Mouse (Mus musculus): ENCODE data around the gene Ear1. TPM values are rescaled to one million over a fixed set of nuclear protein-coding genes. Genes with fewer than 3 reads are reported as not detected.
"Not testable (repeated sequence)": the region's sequence is repeated elsewhere in the genome, so short reads cannot be mapped to it uniquely, and the experiment has no call there.

Gene Ear1
- polyA plus RNA-seq, 1 experiment from 2014 or later: 12.5 TPM

- peak; percentile 53 for TF ChIP-seq CTCF (IDR thresholded peaks at IDR 0.05)
- H3K9ac ChIP-seq (replicated peaks; ENCODE audit: low read depth); H3K9me3 ChIP-seq (ENCODE audit: low read length); ATAC-seq; H3K27ac ChIP-seq (ENCODE audit: low read length); DNase-seq (ENCODE audit: low spot score); H3K27me3 ChIP-seq (replicated peaks; ENCODE audit: insufficient read depth, low read length); H3K36me3 ChIP-seq (ENCODE audit: insufficient read depth, low read length); H3K4me3 ChIP-seq (ENCODE audit: low read depth, low read length); H3K4me1 ChIP-seq (ENCODE audit: insufficient read depth, low read depth, low read length); H3K4me2 ChIP-seq (replicated peaks; ENCODE audit: low read depth, low read length): not testable (repeated sequence)
- 65% methylated on average over 8 of the region's 9 CpGs for WGBS
Observed at GRCm38 (mm10) chr14:43812458-43812857, 62.9 kb downstream of the Ear1 start.

GRCm38 (mm10) chr14:43808142-43808541 lies 67.2 kb downstream of the Ear1 start:
- H3K27me3 ChIP-seq (replicated peaks; ENCODE audit: insufficient read depth, low read length); H3K9ac ChIP-seq (replicated peaks; ENCODE audit: low read depth); H3K36me3 ChIP-seq (ENCODE audit: insufficient read depth, low read length); H3K4me1 ChIP-seq (ENCODE audit: insufficient read depth, low read depth, low read length); H3K4me2 ChIP-seq (replicated peaks; ENCODE audit: low read depth, low read length); H3K27ac ChIP-seq (ENCODE audit: low read length); ATAC-seq; H3K4me3 ChIP-seq (ENCODE audit: low read depth, low read length); H3K9me3 ChIP-seq (ENCODE audit: low read length); DNase-seq (ENCODE audit: low spot score): not testable (repeated sequence)
- WGBS: 74% methylated on average over 3 of the region's 4 CpGs

- not testable (repeated sequence) for DNase-seq (ENCODE audit: low spot score); ATAC-seq; H3K36me3 ChIP-seq (ENCODE audit: insufficient read depth, low read length); H3K4me3 ChIP-seq (ENCODE audit: low read depth, low read length); H3K9me3 ChIP-seq (ENCODE audit: low read length); H3K4me2 ChIP-seq (replicated peaks; ENCODE audit: low read depth, low read length); H3K4me1 ChIP-seq (ENCODE audit: insufficient read depth, low read depth, low read length); H3K9ac ChIP-seq (replicated peaks; ENCODE audit: low read depth); H3K27me3 ChIP-seq (replicated peaks; ENCODE audit: insufficient read depth, low read length); H3K27ac ChIP-seq (ENCODE audit: low read length)
- WGBS: 15% methylated on average over 7 of the region's 7 CpGs
- peak; percentile 38 for TF ChIP-seq CTCF (IDR thresholded peaks at IDR 0.05)
Observed at GRCm38 (mm10) chr14:43804435-43804834, 70.9 kb downstream of the Ear1 start.

- not testable (repeated sequence) for H3K27ac ChIP-seq (ENCODE audit: low read length); ATAC-seq; DNase-seq (ENCODE audit: low spot score); H3K27me3 ChIP-seq (replicated peaks; ENCODE audit: insufficient read depth, low read length); H3K36me3 ChIP-seq (ENCODE audit: insufficient read depth, low read length); H3K4me1 ChIP-seq (ENCODE audit: insufficient read depth, low read depth, low read length); H3K4me3 ChIP-seq (ENCODE audit: low read depth, low read length); H3K9me3 ChIP-seq (ENCODE audit: low read length); H3K9ac ChIP-seq (replicated peaks; ENCODE audit: low read depth)
- peak overlapping the region; percentile 14; the same call in 1 of the 2 replicates for H3K4me2 ChIP-seq (replicated peaks; ENCODE audit: low read depth, low read length)
- 14% methylated on average over 23 of the region's 23 CpGs for WGBS
Observed at GRCm38 (mm10) chr14:43796905-43797470, 78.3 kb downstream of the Ear1 start.

GRCm38 (mm10) chr14:43796069-43796904 lies 79.0 kb downstream of the Ear1 start:
- H3K9ac ChIP-seq (replicated peaks; ENCODE audit: low read depth): no peak overlapping the region
- ATAC-seq (no peak), DNase-seq (ENCODE audit: low spot score) (no peak)
- H3K4me2 ChIP-seq (replicated peaks; ENCODE audit: low read depth, low read length): no peak overlapping the region
- no peak overlapping the region for H3K27ac ChIP-seq (ENCODE audit: low read length)
- H3K36me3 ChIP-seq (ENCODE audit: insufficient read depth, low read length): no peaks in the 10 kb centered on the region
- WGBS: 19% methylated on average over 14 of the region's 14 CpGs
- H3K4me3 ChIP-seq (ENCODE audit: low read depth, low read length): no peak overlapping the region
- TF ChIP-seq EP300 (IDR thresholded peaks at IDR 0.05): no peak
- no peak for TF ChIP-seq CTCF (IDR thresholded peaks at IDR 0.05)
- H3K9me3 ChIP-seq (ENCODE audit: low read length): no peaks in the 10 kb centered on the region
- no peaks in the 10 kb centered on the region for H3K4me1 ChIP-seq (ENCODE audit: insufficient read depth, low read depth, low read length)
- H3K27me3 ChIP-seq (replicated peaks; ENCODE audit: insufficient read depth, low read length): no peaks in the 10 kb centered on the region

- ATAC-seq; H3K4me1 ChIP-seq (ENCODE audit: insufficient read depth, low read depth, low read length); H3K27ac ChIP-seq (ENCODE audit: low read length); H3K4me3 ChIP-seq (ENCODE audit: low read depth, low read length); H3K36me3 ChIP-seq (ENCODE audit: insufficient read depth, low read length); H3K9ac ChIP-seq (replicated peaks; ENCODE audit: low read depth); DNase-seq (ENCODE audit: low spot score); H3K9me3 ChIP-seq (ENCODE audit: low read length); H3K4me2 ChIP-seq (replicated peaks; ENCODE audit: low read depth, low read length); H3K27me3 ChIP-seq (replicated peaks; ENCODE audit: insufficient read depth, low read length): not testable (repeated sequence)
- 26% methylated on average over 5 of the region's 5 CpGs for WGBS
Observed at GRCm38 (mm10) chr14:43793811-43794210, 81.5 kb downstream of the Ear1 start.

GRCm38 (mm10) chr14:43784645-43785044 lies 90.7 kb downstream of the Ear1 start, which contains the start of gene Gm8180:
Gene Gm8180 (minus strand): TSS chr14:43784745.
- H3K9me3 ChIP-seq (ENCODE audit: low read length); H3K36me3 ChIP-seq (ENCODE audit: insufficient read depth, low read length); H3K4me3 ChIP-seq (ENCODE audit: low read depth, low read length); H3K4me2 ChIP-seq (replicated peaks; ENCODE audit: low read depth, low read length); H3K9ac ChIP-seq (replicated peaks; ENCODE audit: low read depth); DNase-seq (ENCODE audit: low spot score); ATAC-seq; H3K27me3 ChIP-seq (replicated peaks; ENCODE audit: insufficient read depth, low read length); H3K27ac ChIP-seq (ENCODE audit: low read length); H3K4me1 ChIP-seq (ENCODE audit: insufficient read depth, low read depth, low read length): not testable (repeated sequence)
- 79% methylated on average over 3 of the region's 3 CpGs for WGBS

Other genes starting within 250 kb of the Ear1 start
- gene Gm8165, start 198.3 kb downstream of the Ear1 start, polyA plus RNA-seq (2015; fragmentation: Nextera tagmentation; extraction: Ambion mirVana): not detected in 2 replicates
- gene Gm7324, start 177.7 kb downstream of the Ear1 start, polyA plus RNA-seq (2015; fragmentation: Nextera tagmentation; extraction: Ambion mirVana): 0.54 and 0.56 TPM in 2 replicates
- not detected in 2 replicates for gene Gm16506, start 148.0 kb downstream of the Ear1 start, polyA plus RNA-seq (2015; fragmentation: Nextera tagmentation; extraction: Ambion mirVana)
- gene Gm6526, start 127.7 kb downstream of the Ear1 start, polyA plus RNA-seq (2015; fragmentation: Nextera tagmentation; extraction: Ambion mirVana): not detected in 2 replicates
- not detected in 2 replicates for gene Gm8180, start 90.8 kb downstream of the Ear1 start, polyA plus RNA-seq (2015; fragmentation: Nextera tagmentation; extraction: Ambion mirVana)
- gene Ear10, start 48.0 kb upstream of the Ear1 start, polyA plus RNA-seq (2015; fragmentation: Nextera tagmentation; extraction: Ambion mirVana): not detected in 2 replicates
- gene Gm8113, start 49.9 kb upstream of the Ear1 start, polyA plus RNA-seq (2015; fragmentation: Nextera tagmentation; extraction: Ambion mirVana): 7.7 and 11.5 TPM in 2 replicates
- gene Ang5, start 81.6 kb upstream of the Ear1 start, polyA plus RNA-seq (2015; fragmentation: Nextera tagmentation; extraction: Ambion mirVana): not detected in 2 replicates
- not detected in 2 replicates for gene Ang6, start 126.8 kb upstream of the Ear1 start, polyA plus RNA-seq (2015; fragmentation: Nextera tagmentation; extraction: Ambion mirVana)
- 119 and 146 TPM in 2 replicates for gene Ear2, start 227.1 kb upstream of the Ear1 start, polyA plus RNA-seq (2015; fragmentation: Nextera tagmentation; extraction: Ambion mirVana)
- gene Gm3327, start 248.3 kb upstream of the Ear1 start, polyA plus RNA-seq (2015; fragmentation: Nextera tagmentation; extraction: Ambion mirVana): not detected in 2 replicates